Mouse (Mus musculus): ENCODE data around the gene Gm28635. TPM values are rescaled to one million over a fixed set of nuclear protein-coding genes. Genes with fewer than 3 reads are reported as not detected.
A peak's percentile ranks its signal among the peaks of the same experiment; 100 is the strongest.

Gm28635 gene
- polyA plus RNA-seq (2012; rRNA removed) = not detected in 2 replicates

DNA sequence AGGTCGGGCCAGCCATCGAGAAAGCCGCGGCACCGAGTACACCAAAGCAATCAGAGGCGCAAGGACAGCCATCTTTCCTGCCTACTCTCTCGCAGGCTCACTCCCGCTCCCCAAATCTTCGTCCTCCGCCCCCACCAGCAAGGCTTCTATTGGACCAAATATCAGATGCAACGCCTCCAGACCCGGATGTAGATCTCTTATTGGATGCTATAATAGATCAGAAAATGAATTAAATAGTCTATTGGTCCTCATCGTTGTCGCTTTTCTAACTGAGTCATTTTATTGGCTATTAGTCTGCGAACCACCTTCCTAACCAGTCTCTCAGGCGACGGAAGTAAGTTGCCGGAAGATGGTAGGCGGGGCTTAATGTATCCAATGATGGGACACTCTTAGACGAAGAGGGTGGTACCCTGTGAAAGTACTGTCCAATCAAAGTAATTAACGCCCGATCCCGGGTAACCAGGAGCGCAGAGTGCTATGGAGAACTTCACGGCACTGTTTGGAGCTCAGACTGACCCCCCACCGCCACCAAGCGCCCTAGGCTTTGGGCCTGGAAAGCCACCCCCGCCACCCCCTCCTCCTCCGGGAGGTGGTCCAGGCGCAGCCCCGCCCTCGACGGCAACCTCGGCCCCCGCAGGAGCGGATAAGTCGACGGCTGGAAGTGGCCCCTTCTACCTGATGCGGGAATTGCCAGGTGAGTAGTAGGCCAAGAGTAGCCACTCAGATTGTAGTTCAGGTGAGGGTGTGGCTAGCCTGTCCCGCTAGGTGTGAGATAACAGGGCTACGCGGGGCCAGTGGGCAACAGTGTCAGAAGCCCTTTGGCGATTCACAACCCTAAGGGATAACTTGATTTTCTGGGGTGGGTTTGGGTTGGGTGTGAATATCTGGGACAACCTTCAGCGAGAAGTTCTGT lies at the start of gene Gm28635, which contains the start of gene Med19:
Gene Gm28635, minus strand, starts transcription at position 74 of the 913 bp plus-strand sequence.
Gene Med19, plus strand, starts transcription at position 435 of the 913 bp plus-strand sequence.
- Histone ChIP-seq H3K4me1 (replicated peaks; ENCODE audit: control insufficient read depth, insufficient read depth, low read length) (peaks cover 3% of the 10 kb centered on the region; the same call in 1 of the 2 replicates), H3K36me3 (ENCODE audit: control insufficient read depth, insufficient read depth, low read length) (peaks cover 4% of the 10 kb centered on the region; the same call in 1 of the 2 replicates), H3K27me3 (ENCODE audit: control insufficient read depth, insufficient read depth, low read length) (no peaks in the 10 kb centered on the region), H3K27ac (ENCODE audit: control insufficient read depth, insufficient read depth, low read length) (0 out of 2 replicates have a peak within 1 kb of the TSS, but pooled peaks have one; percentile 20), H3K4me3 (ENCODE audit: control insufficient read depth, insufficient read depth, low read length) (peak within 1 kb of the TSS; percentile 79)
- WGBS = under 1% methylated on average over 44 of the region's 44 CpGs
- no peak for TF ChIP-seq POLR2A (IDR thresholded peaks at IDR 0.05; ENCODE audit: control insufficient read depth, extremely low read depth, insufficient read depth, low read length, poor library complexity)
- 0 out of 2 replicates have a peak, but pooled peaks have one; percentile 4 for TF ChIP-seq CTCF (IDR thresholded peaks at IDR 0.05; ENCODE audit: borderline replicate concordance, control insufficient read depth, extremely low read depth, insufficient read depth, low read length, poor library complexity)
- peak; percentile 90 for DNase-seq

- Histone ChIP-seq H3K27ac (ENCODE audit: control insufficient read depth, insufficient read depth, low read length) (peak within 1 kb of the TSS; percentile 74), H3K27me3 (ENCODE audit: control insufficient read depth, insufficient read depth, low read length) (no peaks in the 10 kb centered on the region), H3K4me1 (replicated peaks; ENCODE audit: control insufficient read depth, insufficient read depth, low read length) (peaks cover 11% of the 10 kb centered on the region), H3K4me3 (ENCODE audit: control insufficient read depth, insufficient read depth, low read length) (peak within 1 kb of the TSS; percentile 78), H3K36me3 (ENCODE audit: control insufficient read depth, insufficient read depth, low read length) (peaks cover 18% of the 10 kb centered on the region)
- TF ChIP-seq CTCF (IDR thresholded peaks at IDR 0.05; ENCODE audit: borderline replicate concordance, control insufficient read depth, extremely low read depth, insufficient read depth, low read length, poor library complexity) = no peak
- TF ChIP-seq POLR2A (IDR thresholded peaks at IDR 0.05; ENCODE audit: control insufficient read depth, extremely low read depth, insufficient read depth, low read length, poor library complexity) = 0 out of 2 replicates have a peak, but pooled peaks have one; percentile 47
- 1% methylated on average over 39 of the region's 39 CpGs for WGBS
- DNase-seq = peak; percentile 96
Observed at GRCm38 (mm10) chr2:84727172-84727858, 49.5 kb upstream of the Gm28635 start, which contains the start of gene Clp1. Gene Clp1, minus strand, starts transcription at chr2:84727350.

DNA sequence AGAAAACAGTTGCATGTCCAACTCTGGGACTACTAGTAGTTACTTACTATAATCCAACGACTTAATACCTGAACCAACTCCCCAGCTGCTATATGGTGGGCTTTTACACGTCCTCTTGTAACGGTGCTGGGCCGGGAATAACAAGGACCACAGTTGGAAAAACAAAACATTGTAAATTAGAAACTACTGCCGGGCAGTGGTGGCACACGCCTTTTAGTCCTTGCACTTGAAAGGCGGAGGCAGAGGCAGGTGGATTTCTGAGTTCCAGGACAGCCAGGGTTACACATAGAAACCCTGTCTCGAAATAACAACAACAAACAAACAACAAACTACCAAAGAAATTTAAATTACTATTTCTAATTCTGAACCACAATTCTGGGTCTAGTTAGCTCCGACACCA lies 48.9 kb upstream of the Gm28635 start:
- no peak overlapping the region for H3K27ac ChIP-seq (ENCODE audit: control insufficient read depth, insufficient read depth, low read length)
- H3K4me1 ChIP-seq (replicated peaks; ENCODE audit: control insufficient read depth, insufficient read depth, low read length) = peaks cover 11% of the 10 kb centered on the region
- H3K27me3 ChIP-seq (ENCODE audit: control insufficient read depth, insufficient read depth, low read length) = no peaks in the 10 kb centered on the region
- WGBS = 1% methylated on average over 9 of the region's 9 CpGs
- peaks cover 18% of the 10 kb centered on the region for H3K36me3 ChIP-seq (ENCODE audit: control insufficient read depth, insufficient read depth, low read length)
- TF ChIP-seq POLR2A (IDR thresholded peaks at IDR 0.05; ENCODE audit: control insufficient read depth, extremely low read depth, insufficient read depth, low read length, poor library complexity) (no peak), CTCF (IDR thresholded peaks at IDR 0.05; ENCODE audit: borderline replicate concordance, control insufficient read depth, extremely low read depth, insufficient read depth, low read length, poor library complexity) (no peak)
- H3K4me3 ChIP-seq (ENCODE audit: control insufficient read depth, insufficient read depth, low read length) = peak overlapping the region; percentile 78
- no peak for DNase-seq

DNA sequence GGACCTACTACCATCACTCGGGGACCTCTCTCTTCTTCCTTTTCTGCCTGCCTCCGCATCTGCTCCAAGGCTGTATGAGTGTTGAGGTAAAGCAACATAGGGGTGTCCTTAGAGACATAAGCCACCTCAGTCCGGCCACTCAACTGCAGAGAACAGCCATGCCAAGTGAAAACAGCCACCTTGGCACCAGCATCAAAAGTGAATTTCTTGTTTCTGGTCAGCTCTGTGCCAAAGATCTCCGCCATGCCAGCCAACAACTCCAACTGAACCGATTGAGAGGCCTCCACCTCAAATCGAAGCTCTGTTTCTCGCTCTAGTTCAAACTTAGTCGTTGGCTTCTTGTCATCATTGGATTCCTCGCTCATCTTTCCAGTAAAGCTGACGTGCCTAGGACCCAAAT lies 47.9 kb upstream of the Gm28635 start:
- WGBS = 93% methylated on average over 10 of the region's 10 CpGs
- no peak overlapping the region for H3K4me3 ChIP-seq (ENCODE audit: control insufficient read depth, insufficient read depth, low read length)
- no peak for DNase-seq
- TF ChIP-seq POLR2A (IDR thresholded peaks at IDR 0.05; ENCODE audit: control insufficient read depth, extremely low read depth, insufficient read depth, low read length, poor library complexity) (no peak), CTCF (IDR thresholded peaks at IDR 0.05; ENCODE audit: borderline replicate concordance, control insufficient read depth, extremely low read depth, insufficient read depth, low read length, poor library complexity) (no peak)
- peaks cover 11% of the 10 kb centered on the region for H3K4me1 ChIP-seq (replicated peaks; ENCODE audit: control insufficient read depth, insufficient read depth, low read length)
- no peaks in the 10 kb centered on the region for H3K27me3 ChIP-seq (ENCODE audit: control insufficient read depth, insufficient read depth, low read length)
- H3K36me3 ChIP-seq (ENCODE audit: control insufficient read depth, insufficient read depth, low read length) = peaks cover 18% of the 10 kb centered on the region
- no peak overlapping the region for H3K27ac ChIP-seq (ENCODE audit: control insufficient read depth, insufficient read depth, low read length)

GRCm38 (mm10) chr2:84723856-84724255 lies 46.0 kb upstream of the Gm28635 start:
- TF ChIP-seq POLR2A (IDR thresholded peaks at IDR 0.05; ENCODE audit: control insufficient read depth, extremely low read depth, insufficient read depth, low read length, poor library complexity) (no peak), CTCF (IDR thresholded peaks at IDR 0.05; ENCODE audit: borderline replicate concordance, control insufficient read depth, extremely low read depth, insufficient read depth, low read length, poor library complexity) (no peak)
- Histone ChIP-seq H3K27me3 (ENCODE audit: control insufficient read depth, insufficient read depth, low read length) (no peaks in the 10 kb centered on the region), H3K27ac (ENCODE audit: control insufficient read depth, insufficient read depth, low read length) (no peak overlapping the region), H3K36me3 (ENCODE audit: control insufficient read depth, insufficient read depth, low read length) (peaks cover 18% of the 10 kb centered on the region), H3K4me1 (replicated peaks; ENCODE audit: control insufficient read depth, insufficient read depth, low read length) (peaks cover 11% of the 10 kb centered on the region), H3K4me3 (ENCODE audit: control insufficient read depth, insufficient read depth, low read length) (no peak overlapping the region)
- WGBS = 53% methylated on average over 14 of the region's 14 CpGs
- DNase-seq = no peak

DNA sequence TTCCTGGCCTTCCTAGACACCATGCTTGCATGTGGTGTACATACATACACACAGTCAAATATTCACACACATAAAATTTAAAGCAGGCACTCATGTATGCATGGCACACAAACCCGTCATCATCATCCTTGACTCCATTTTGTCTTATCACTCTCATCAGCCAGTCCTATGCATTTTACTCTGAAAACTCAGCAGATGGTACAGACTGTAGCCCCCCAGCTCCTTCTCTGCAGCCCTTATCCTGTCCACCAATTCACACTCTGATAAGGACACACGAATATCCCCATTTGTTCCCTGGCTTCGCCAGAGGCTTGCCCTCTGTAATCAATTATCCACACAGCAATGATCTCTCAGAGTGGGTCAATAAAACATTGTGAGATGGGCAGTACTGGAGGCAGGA lies 43.3 kb upstream of the Gm28635 start:
- no peak for DNase-seq
- peaks cover 8% of the 10 kb centered on the region for H3K4me1 ChIP-seq (replicated peaks; ENCODE audit: control insufficient read depth, insufficient read depth, low read length)
- H3K27ac ChIP-seq (ENCODE audit: control insufficient read depth, insufficient read depth, low read length) = no peak overlapping the region
- no peaks in the 10 kb centered on the region for H3K27me3 ChIP-seq (ENCODE audit: control insufficient read depth, insufficient read depth, low read length)
- H3K36me3 ChIP-seq (ENCODE audit: control insufficient read depth, insufficient read depth, low read length) = peaks cover 18% of the 10 kb centered on the region
- no peak overlapping the region for H3K4me3 ChIP-seq (ENCODE audit: control insufficient read depth, insufficient read depth, low read length)
- 98% methylated on average over 3 of the region's 3 CpGs for WGBS
- no peak for TF ChIP-seq POLR2A (IDR thresholded peaks at IDR 0.05; ENCODE audit: control insufficient read depth, extremely low read depth, insufficient read depth, low read length, poor library complexity)
- no peak for TF ChIP-seq CTCF (IDR thresholded peaks at IDR 0.05; ENCODE audit: borderline replicate concordance, control insufficient read depth, extremely low read depth, insufficient read depth, low read length, poor library complexity)
